Mouse (Mus musculus): ENCODE data around the gene Doxl2. TPM values are rescaled to one million over a fixed set of nuclear protein-coding genes. Genes with fewer than 3 reads are reported as not detected.

Doxl2 gene
- polyA plus RNA-seq, 1 experiment from 2014 or later: not detected

Other genes with a start within 250 kb of the Doxl2 start
- gene Gimap1, start 235.9 kb upstream of the Doxl2 start, polyA plus RNA-seq (2015; fragmentation: Nextera tagmentation; extraction: Ambion mirVana): 30.4 and 35.0 TPM in 2 replicates
- gene Gimap5, start 228.8 kb upstream of the Doxl2 start, polyA plus RNA-seq (2015; fragmentation: Nextera tagmentation; extraction: Ambion mirVana): 8.3 and 9.8 TPM in 2 replicates
- 0.14 and 0.25 TPM in 2 replicates for gene Gimap3, start 204.1 kb upstream of the Doxl2 start, polyA plus RNA-seq (2015; fragmentation: Nextera tagmentation; extraction: Ambion mirVana)
- 78.4 and 88.4 TPM in 2 replicates for gene Tmem176a, start 134.0 kb upstream of the Doxl2 start, polyA plus RNA-seq (2015; fragmentation: Nextera tagmentation; extraction: Ambion mirVana)
- 217 and 227 TPM in 2 replicates for gene Tmem176b, start 133.5 kb upstream of the Doxl2 start, polyA plus RNA-seq (2015; fragmentation: Nextera tagmentation; extraction: Ambion mirVana)
- 0.84 TPM in 1 of 2 replicates, not detected in the other for gene Aoc1, start 102.1 kb upstream of the Doxl2 start, polyA plus RNA-seq (2015; fragmentation: Nextera tagmentation; extraction: Ambion mirVana)
- not detected in 2 replicates for gene 1600015I10Rik, start 45.1 kb upstream of the Doxl2 start, polyA plus RNA-seq (2015; fragmentation: Nextera tagmentation; extraction: Ambion mirVana)
- not detected in 2 replicates for gene Svs1, start 11.9 kb downstream of the Doxl2 start, polyA plus RNA-seq (2015; fragmentation: Nextera tagmentation; extraction: Ambion mirVana)
- 5.5 and 7.0 TPM in 2 replicates for gene Gpnmb, start 61.6 kb downstream of the Doxl2 start, polyA plus RNA-seq (2015; fragmentation: Nextera tagmentation; extraction: Ambion mirVana)
- 55.8 and 64.8 TPM in 2 replicates for gene Malsu1, start 98.8 kb downstream of the Doxl2 start, polyA plus RNA-seq (2015; fragmentation: Nextera tagmentation; extraction: Ambion mirVana)
- 33.1 and 33.5 TPM in 2 replicates for gene Igf2bp3, start 240.0 kb downstream of the Doxl2 start, polyA plus RNA-seq (2015; fragmentation: Nextera tagmentation; extraction: Ambion mirVana)